ENCODE assay signal across 13 mouse cellular contexts in genomic region chr12:44105085-44105484, GRCm38 (mm10).
DNase-seq lines count a peak whose midpoint lies in the region; ATAC-seq and TF ChIP-seq lines count a peak whose summit lies in the region.
"Had no signal": no experiment of that assay in that cellular context is flagged by ENCODE, and none has a peak within 500 bp of the region (broad histone marks: within the 10 kb centered on the region; RNA-seq: fewer than 3 reads in every experiment).

No protein-coding gene starts in this region.

- no peak overlapping the region for H3K4me3 ChIP-seq in heart, postnatal 0 days (ENCODE audit: low read depth, low read length)
- no peak overlapping the region for H3K4me3 ChIP-seq in lung, postnatal 0 days (ENCODE audit: low read depth, low read length)
- H3K4me3 ChIP-seq: embryonic facial prominence, embryonic 13.5 days; heart, embryonic 15.5 days; limb, embryonic 13.5 days; neural tube, embryonic 12.5 days had no signal

- ATAC-seq in heart, postnatal 0 days (ENCODE audit: insufficient read depth, low read depth), result no peak
- no peak for ATAC-seq in lung, postnatal 0 days
- 0 out of 2 replicates have a peak, but pooled peaks have one; percentile 45 for ATAC-seq in common myeloid progenitor, adult 5-6 weeks (replicated peaks; ENCODE audit: low read depth, poor library complexity, severe bottlenecking)

- H3K4me2 ChIP-seq in heart, postnatal 0 days (ENCODE audit: low read depth, low read length), result no peak overlapping the region
- no peak overlapping the region for H3K4me2 ChIP-seq in lung, postnatal 0 days (replicated peaks; ENCODE audit: low read depth, low read length)
- H3K4me2 ChIP-seq: embryonic facial prominence, embryonic 13.5 days; heart, embryonic 15.5 days; limb, embryonic 13.5 days; neural tube, embryonic 12.5 days had no signal

- 26% methylated on average over 2 of the region's 2 CpGs for WGBS in heart, postnatal 0 days
- 38% methylated on average over 2 of the region's 2 CpGs for WGBS in lung, postnatal 0 days

- H3K9ac ChIP-seq in heart, postnatal 0 days (replicated peaks; ENCODE audit: low read depth, low read length), result no peak overlapping the region
- no peak overlapping the region for H3K9ac ChIP-seq in lung, postnatal 0 days (replicated peaks; ENCODE audit: low read depth)
- H3K9ac ChIP-seq: embryonic facial prominence, embryonic 13.5 days; heart, embryonic 15.5 days; limb, embryonic 13.5 days; neural tube, embryonic 12.5 days had no signal

- no peak for TF ChIP-seq EP300 in heart, postnatal 0 days (IDR thresholded peaks at IDR 0.05; ENCODE audit: low read depth)
- TF ChIP-seq EP300 in lung, postnatal 0 days (IDR thresholded peaks at IDR 0.05), result no peak

- no peaks in the 10 kb centered on the region for H3K4me1 ChIP-seq in heart, postnatal 0 days (ENCODE audit: control insufficient read depth, insufficient read depth)
- H3K4me1 ChIP-seq in lung, postnatal 0 days (ENCODE audit: insufficient read depth, low read depth, low read length), result no peaks in the 10 kb centered on the region
- H3K4me1 ChIP-seq: embryonic facial prominence, embryonic 13.5 days; limb, embryonic 13.5 days; neural tube, embryonic 12.5 days had no signal

- peak; percentile 34 for DNase-seq in heart, postnatal 0 days (ENCODE audit: low spot score)
- DNase-seq in heart, adult 18-20 months, result no peak
- peak; percentile 29 for DNase-seq in lung, postnatal 0 days (ENCODE audit: low spot score)
- no peak for DNase-seq in lung, postnatal 36 days
- DNase-seq in retina, embryonic 14.5 days (ENCODE audit: low spot score), result peak; percentile 63
- no peak for DNase-seq in right cerebral cortex, postnatal 10 days (ENCODE audit: low spot score in 2 of 2)
- DNase-seq in T-cell, adult 2 months (ENCODE audit: low spot score), result no peak
- DNase-seq: thymus, adult 2 months had no signal

- H3K9me3 ChIP-seq in heart, postnatal 0 days (replicated peaks; ENCODE audit: control insufficient read depth, low read length), result no peaks in the 10 kb centered on the region
- no peaks in the 10 kb centered on the region for H3K9me3 ChIP-seq in lung, postnatal 0 days (ENCODE audit: low read length)
- H3K9me3 ChIP-seq: embryonic facial prominence, embryonic 13.5 days; heart, embryonic 15.5 days; limb, embryonic 13.5 days; neural tube, embryonic 12.5 days had no signal

- peak; percentile 56 for TF ChIP-seq CTCF in heart, postnatal 0 days (IDR thresholded peaks at IDR 0.05; ENCODE audit: low read depth)
- TF ChIP-seq CTCF in lung, postnatal 0 days (IDR thresholded peaks at IDR 0.05), result peak; percentile 44

- no peak overlapping the region for H3K27ac ChIP-seq in heart, postnatal 0 days (ENCODE audit: low read depth)
- H3K27ac ChIP-seq in lung, postnatal 0 days (ENCODE audit: low read length), result no peak overlapping the region
- H3K27ac ChIP-seq: embryonic facial prominence, embryonic 13.5 days; heart, embryonic 15.5 days; limb, embryonic 13.5 days; neural tube, embryonic 12.5 days had no signal

- H3K27me3 ChIP-seq in heart, postnatal 0 days (ENCODE audit: control insufficient read depth, insufficient read depth, low read length), result no peaks in the 10 kb centered on the region
- no peaks in the 10 kb centered on the region for H3K27me3 ChIP-seq in lung, postnatal 0 days (replicated peaks; ENCODE audit: insufficient read depth, low read length)
- H3K27me3 ChIP-seq: embryonic facial prominence, embryonic 13.5 days; heart, embryonic 15.5 days; limb, embryonic 13.5 days; neural tube, embryonic 12.5 days had no signal

- H3K36me3 ChIP-seq in heart, postnatal 0 days (replicated peaks; ENCODE audit: control insufficient read depth, insufficient read depth, low read length), result no peaks in the 10 kb centered on the region
- H3K36me3 ChIP-seq in lung, postnatal 0 days (ENCODE audit: insufficient read depth, low read length), result no peaks in the 10 kb centered on the region
- H3K36me3 ChIP-seq: embryonic facial prominence, embryonic 13.5 days; heart, embryonic 15.5 days; limb, embryonic 13.5 days; neural tube, embryonic 12.5 days had no signal

Comparison
In these comparisons a context has a peak if more than half of its experiments do, and no peak if none do; other contexts are left out.
1. DNase-seq: peak in heart, postnatal 0 days (single experiment), lung, postnatal 0 days (single experiment) and retina, embryonic 14.5 days (single experiment); none in heart, adult 18-20 months (0 of 2), lung, postnatal 36 days (single experiment), right cerebral cortex, postnatal 10 days (0 of 2) and T-cell, adult 2 months (single experiment).